Mouse (Mus musculus) testis, adult 2 months (tissue): ENCODE data around the gene Dpep3.

Experiments
- CTCF ChIP-seq: fragments of 200-500 bp; IDR thresholded peaks from 2 replicates; pipeline ENCODE4 v1.5.1; 2012; ENCODE audit warnings: low read depth, mild to moderate bottlenecking, inconsistent platforms, low read length, moderate library complexity; ENCODE audit not compliant: control insufficient read depth, insufficient read depth, insufficient replicate concordance
- POLR2A ChIP-seq: fragments of 200-500 bp; IDR thresholded peaks from 2 replicates; pipeline ENCODE4 v1.6.1; 2012; ENCODE audit warnings: low read depth, mild to moderate bottlenecking, inconsistent platforms, low read length, moderate library complexity; ENCODE audit not compliant: control insufficient read depth

- TF ChIP-seq POLR2A = no peak
- TF ChIP-seq CTCF = no peak
Measured at GRCm38 (mm10) chr8:105992499-105992898, 13.3 kb upstream of the Dpep3 start.
